Mouse (Mus musculus): Measurements from ENCODE around the gene Trpt1.

DNA sequence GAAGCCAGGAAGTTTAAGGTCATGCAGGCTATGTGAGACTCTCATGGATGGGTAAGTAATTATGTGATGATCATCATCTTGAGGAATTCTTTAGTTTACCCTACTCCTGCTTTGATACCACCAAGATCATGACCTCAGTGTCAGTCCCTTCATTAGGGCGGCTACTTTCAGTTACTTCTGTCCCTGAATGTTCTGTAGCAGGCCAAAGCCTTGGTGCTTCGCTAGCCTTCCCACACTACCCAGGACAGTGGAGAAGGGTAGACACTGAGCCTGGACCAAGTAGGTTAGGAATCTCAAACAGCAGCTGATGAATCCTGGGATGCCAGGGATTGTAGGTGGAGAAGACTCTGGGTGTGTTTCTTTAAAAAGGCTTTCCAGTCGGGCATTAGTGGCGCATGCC lies 14.5 kb upstream of the Trpt1 start:
- TF ChIP-seq POLR2A (IDR thresholded peaks at IDR 0.05; ENCODE audit: borderline replicate concordance, control insufficient read depth, low read depth, low read length), result no peak
- TF ChIP-seq CTCF (IDR thresholded peaks at IDR 0.05; ENCODE audit: control insufficient read depth, insufficient read depth, low read length), result no peak

All from bone marrow, adult 2 months (tissue).